Mouse (Mus musculus) brain, embryonic 14.5 days (tissue): ENCODE measurements around the gene Dnal4.

ENCODE experiments used
- CTCF ChIP-seq: fragments of 200-500 bp; IDR thresholded peaks from 2 replicates; pipeline ENCODE4 v1.5.1; 2012; ENCODE audit warnings: inconsistent platforms, mild to moderate bottlenecking, moderate library complexity, borderline replicate concordance; ENCODE audit not compliant: insufficient read depth, insufficient read length; ENCODE audit errors: extremely low read depth
- POLR2A ChIP-seq: fragments of 200-500 bp; IDR thresholded peaks from 2 replicates; pipeline ENCODE4 v1.6.1; 2012; ENCODE audit warnings: mild to moderate bottlenecking, inconsistent platforms, borderline replicate concordance; ENCODE audit not compliant: poor library complexity, insufficient read depth, insufficient read length, severe bottlenecking; ENCODE audit errors: extremely low read depth

- TF ChIP-seq POLR2A (no peak), CTCF (no peak)
Observed at GRCm38 (mm10) chr15:79753873-79754272, 23.8 kb downstream of the Dnal4 start.
